Mouse (Mus musculus) erythroblast, embryonic 14.5 days (primary cell): ENCODE data around the gene Zfp846.

ENCODE experiments used
- GATA1 ChIP-seq: IDR thresholded peaks from 2 replicates; pipeline ENCODE4 v1.6.1; 2012; ENCODE audit warnings: low read length, inconsistent platforms, mixed read lengths
- TAL1 ChIP-seq: IDR thresholded peaks from 3 replicates; pipeline ENCODE4 v1.6.1; 2012; ENCODE audit warnings: low read length, inconsistent platforms, mixed read lengths

DNA sequence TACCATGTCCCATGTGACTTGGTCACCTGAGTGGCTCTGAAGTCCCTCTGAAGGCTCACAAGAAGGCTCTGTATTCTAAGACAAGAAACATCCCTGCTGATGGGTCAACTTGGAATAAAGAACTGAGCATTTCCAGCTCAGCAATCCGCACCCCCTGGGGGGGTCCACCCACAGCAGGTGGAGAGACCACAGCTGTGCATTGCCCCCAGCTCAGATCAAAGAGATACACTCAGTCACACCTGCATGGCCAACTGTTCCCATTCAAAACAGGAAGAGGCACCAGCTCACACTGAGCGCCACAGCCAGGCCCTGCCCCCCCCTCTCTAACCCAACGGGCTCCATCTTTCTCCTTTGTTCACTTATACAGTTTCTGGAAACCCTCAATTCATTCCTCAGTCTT lies 55.2 kb downstream of the Zfp846 start:
- no peak for TF ChIP-seq GATA1
- no peak for TF ChIP-seq TAL1
